Mouse (Mus musculus) heart, adult 8-10 months (tissue): ENCODE measurements at regions not wholly inside any gene's neighbourhood (a gene's known extent, or its start where the extent isn't known, plus 50 kb on each side); places are given as distances from the start of the nearest gene placed in this dataset.

Experiments used
- DNase-seq: peaks from one replicate; pipeline ENCODE4 v3.0.0; 2022; ENCODE audit warnings: low spot score

GRCm38 (mm10) chr2:78011821-78012220, 65.6 kb upstream of the Cwc22 start:
- no peak for DNase-seq

- no peak for DNase-seq
These were observed 65.1 kb upstream of the Cwc22 start for GRCm38 (mm10) chr2:78011051-78011800.

- no peak for DNase-seq
These were observed 64.0 kb upstream of the Cwc22 start for GRCm38 (mm10) chr2:78010066-78010690.

GRCm38 (mm10) chr2:78008094-78008493, 61.9 kb upstream of the Cwc22 start:
- no peak for DNase-seq

GRCm38 (mm10) chr2:78005402-78006021, 59.3 kb upstream of the Cwc22 start:
- DNase-seq = no peak

- no peak for DNase-seq
These were observed 58.3 kb upstream of the Cwc22 start for GRCm38 (mm10) chr2:78004426-78004825.
